Mouse (Mus musculus): ENCODE data around the gene Pkd1l2. TPM values are rescaled to one million over a fixed set of nuclear protein-coding genes. Genes with fewer than 3 reads are reported as not detected.

Pkd1l2 gene
- polyA plus RNA-seq, 1 experiment: not detected

GRCm38 (mm10) chr8:117017006-117017405 is 65.2 kb downstream of the Pkd1l2 start:
- peaks cover 5% of the 10 kb centered on the region for H3K27me3 ChIP-seq (ENCODE audit: control insufficient read depth, insufficient read depth, insufficient read length)
- H3K36me3 ChIP-seq (ENCODE audit: control insufficient read depth, insufficient read depth): no peaks in the 10 kb centered on the region
- H3ac ChIP-seq (ENCODE audit: control insufficient read depth, insufficient read length, low read depth): no peak overlapping the region
- H3K79me3 ChIP-seq (ENCODE audit: low read depth): no peaks in the 10 kb centered on the region
- TF ChIP-seq MYOG (IDR thresholded peaks at IDR 0.05; ENCODE audit: control insufficient read depth, extremely low read depth, insufficient read length) (no peak), MAX (IDR thresholded peaks at IDR 0.05) (no peak), CEBPB (IDR thresholded peaks at IDR 0.05; ENCODE audit: low read depth) (no peak), USF1 (IDR thresholded peaks at IDR 0.05; ENCODE audit: low read depth) (no peak), FOSL1 (IDR thresholded peaks at IDR 0.05; ENCODE audit: insufficient read depth, low read length, poor library complexity, severe bottlenecking) (no peak), MYOD1 (IDR thresholded peaks at IDR 0.05; ENCODE audit: control insufficient read depth, insufficient read length, low read depth) (no peak), CTCF (IDR thresholded peaks at IDR 0.05; ENCODE audit: control insufficient read depth, insufficient read depth, insufficient read length) (no peak)
- no peaks in the 10 kb centered on the region for H3K79me2 ChIP-seq (ENCODE audit: control insufficient read depth, insufficient read depth)
- no peak overlapping the region for H3K4me3 ChIP-seq (ENCODE audit: insufficient read depth, poor library complexity, severe bottlenecking)

- H3K27me3 ChIP-seq (ENCODE audit: control insufficient read depth, insufficient read depth, insufficient read length): peaks cover 5% of the 10 kb centered on the region
- no peaks in the 10 kb centered on the region for H3K79me3 ChIP-seq (ENCODE audit: low read depth)
- H3ac ChIP-seq (ENCODE audit: control insufficient read depth, insufficient read length, low read depth): no peak overlapping the region
- H3K4me3 ChIP-seq (ENCODE audit: insufficient read depth, poor library complexity, severe bottlenecking): no peak overlapping the region
- no peaks in the 10 kb centered on the region for H3K36me3 ChIP-seq (ENCODE audit: control insufficient read depth, insufficient read depth)
- H3K79me2 ChIP-seq (ENCODE audit: control insufficient read depth, insufficient read depth): no peaks in the 10 kb centered on the region
- TF ChIP-seq CTCF (IDR thresholded peaks at IDR 0.05; ENCODE audit: control insufficient read depth, insufficient read depth, insufficient read length) (no peak), MYOG (IDR thresholded peaks at IDR 0.05; ENCODE audit: control insufficient read depth, extremely low read depth, insufficient read length) (no peak), FOSL1 (IDR thresholded peaks at IDR 0.05; ENCODE audit: insufficient read depth, low read length, poor library complexity, severe bottlenecking) (no peak), MAX (IDR thresholded peaks at IDR 0.05) (no peak), MYOD1 (IDR thresholded peaks at IDR 0.05; ENCODE audit: control insufficient read depth, insufficient read length, low read depth) (no peak), CEBPB (IDR thresholded peaks at IDR 0.05; ENCODE audit: low read depth) (no peak), USF1 (IDR thresholded peaks at IDR 0.05; ENCODE audit: low read depth) (no peak)
Observed at GRCm38 (mm10) chr8:117015670-117016069, 66.6 kb downstream of the Pkd1l2 start.

DNA sequence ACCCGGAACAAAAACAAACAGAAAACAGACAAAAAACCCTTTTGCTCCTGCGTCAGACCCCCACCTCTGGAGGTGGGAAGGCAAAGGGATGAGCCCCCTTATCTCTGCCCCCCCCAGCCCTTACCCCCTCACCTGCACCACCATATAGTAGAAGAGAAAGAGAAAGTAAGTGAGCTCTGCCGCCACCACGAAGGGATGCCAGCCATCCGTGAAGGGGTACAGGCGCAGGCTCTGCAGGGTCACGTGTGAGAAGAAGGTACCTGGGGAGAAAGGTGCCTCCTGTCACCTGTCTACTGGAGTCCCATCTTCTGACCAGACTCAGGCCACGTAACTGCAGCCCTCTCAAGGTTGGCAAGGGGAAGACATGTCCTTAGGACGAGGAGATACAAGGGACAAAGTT is 70.9 kb downstream of the Pkd1l2 start:
- Histone ChIP-seq H3K27me3 (ENCODE audit: control insufficient read depth, insufficient read depth, insufficient read length) (peaks cover under 1% of the 10 kb centered on the region), H3K36me3 (ENCODE audit: control insufficient read depth, insufficient read depth) (no peaks in the 10 kb centered on the region), H3K79me2 (ENCODE audit: control insufficient read depth, insufficient read depth) (no peaks in the 10 kb centered on the region), H3ac (ENCODE audit: control insufficient read depth, insufficient read length, low read depth) (no peak overlapping the region), H3K79me3 (ENCODE audit: low read depth) (no peaks in the 10 kb centered on the region), H3K4me3 (ENCODE audit: insufficient read depth, poor library complexity, severe bottlenecking) (no peak overlapping the region)
- TF ChIP-seq FOSL1 (IDR thresholded peaks at IDR 0.05; ENCODE audit: insufficient read depth, low read length, poor library complexity, severe bottlenecking): no peak
- no peak for TF ChIP-seq CTCF (IDR thresholded peaks at IDR 0.05; ENCODE audit: control insufficient read depth, insufficient read depth, insufficient read length)
- no peak for TF ChIP-seq MAX (IDR thresholded peaks at IDR 0.05)
- TF ChIP-seq MYOD1 (IDR thresholded peaks at IDR 0.05; ENCODE audit: control insufficient read depth, insufficient read length, low read depth): no peak
- TF ChIP-seq CEBPB (IDR thresholded peaks at IDR 0.05; ENCODE audit: low read depth): no peak
- no peak for TF ChIP-seq USF1 (IDR thresholded peaks at IDR 0.05; ENCODE audit: low read depth)
- TF ChIP-seq MYOG (IDR thresholded peaks at IDR 0.05; ENCODE audit: control insufficient read depth, extremely low read depth, insufficient read length): no peak

GRCm38 (mm10) chr8:116994016-116994716 is 88.1 kb downstream of the Pkd1l2 start:
- Histone ChIP-seq H3K79me2 (ENCODE audit: control insufficient read depth, insufficient read depth) (peaks cover 40% of the 10 kb centered on the region), H3K79me3 (ENCODE audit: low read depth) (peaks cover 25% of the 10 kb centered on the region), H3K4me3 (ENCODE audit: insufficient read depth, poor library complexity, severe bottlenecking) (no peak overlapping the region), H3K36me3 (ENCODE audit: control insufficient read depth, insufficient read depth) (peaks cover 10% of the 10 kb centered on the region), H3ac (ENCODE audit: control insufficient read depth, insufficient read length, low read depth) (no peak overlapping the region), H3K27me3 (ENCODE audit: control insufficient read depth, insufficient read depth, insufficient read length) (no peaks in the 10 kb centered on the region)
- TF ChIP-seq CEBPB (IDR thresholded peaks at IDR 0.05; ENCODE audit: low read depth) (no peak), USF1 (IDR thresholded peaks at IDR 0.05; ENCODE audit: low read depth) (no peak)

- peak within 1 kb of the TSS; percentile 92 for H3ac ChIP-seq (ENCODE audit: control insufficient read depth, insufficient read length, low read depth)
- peaks cover 25% of the 10 kb centered on the region for H3K79me3 ChIP-seq (ENCODE audit: low read depth)
- peaks cover 10% of the 10 kb centered on the region for H3K36me3 ChIP-seq (ENCODE audit: control insufficient read depth, insufficient read depth)
- no peak for TF ChIP-seq FOSL1 (IDR thresholded peaks at IDR 0.05; ENCODE audit: insufficient read depth, low read length, poor library complexity, severe bottlenecking)
- TF ChIP-seq MAX (IDR thresholded peaks at IDR 0.05): peak; percentile 69
- peak; percentile 75 for TF ChIP-seq USF1 (IDR thresholded peaks at IDR 0.05; ENCODE audit: low read depth)
- no peak for TF ChIP-seq MYOD1 (IDR thresholded peaks at IDR 0.05; ENCODE audit: control insufficient read depth, insufficient read length, low read depth)
- no peak for TF ChIP-seq CEBPB (IDR thresholded peaks at IDR 0.05; ENCODE audit: low read depth)
- TF ChIP-seq MYOG (IDR thresholded peaks at IDR 0.05; ENCODE audit: control insufficient read depth, extremely low read depth, insufficient read length): no peak
- no peak for TF ChIP-seq CTCF (IDR thresholded peaks at IDR 0.05; ENCODE audit: control insufficient read depth, insufficient read depth, insufficient read length)
- H3K4me3 ChIP-seq (ENCODE audit: insufficient read depth, poor library complexity, severe bottlenecking): peak within 1 kb of the TSS; percentile 51
- H3K27me3 ChIP-seq (ENCODE audit: control insufficient read depth, insufficient read depth, insufficient read length): no peaks in the 10 kb centered on the region
- peaks cover 49% of the 10 kb centered on the region for H3K79me2 ChIP-seq (ENCODE audit: control insufficient read depth, insufficient read depth)
Observed at GRCm38 (mm10) chr8:116993095-116993867, 89.0 kb downstream of the Pkd1l2 start, which contains the start of gene Gcsh. Gene Gcsh (minus strand): TSS chr8:116993537.
